Mouse (Mus musculus) natural killer cell, adult 2 months (primary cell): ENCODE data around the gene Hist1h4b.
"Not testable (repeated sequence)": the region's sequence is repeated elsewhere in the genome, so short reads cannot be mapped to it uniquely, and the experiment has no call there.

Source experiments
- DNase-seq, 2 experiments: peaks; one replicate each; pipeline ENCODE4 v3.0.0; 2022; ENCODE audit warnings: low spot score in 2 of 2

The Hist1h4b gene

DNA sequence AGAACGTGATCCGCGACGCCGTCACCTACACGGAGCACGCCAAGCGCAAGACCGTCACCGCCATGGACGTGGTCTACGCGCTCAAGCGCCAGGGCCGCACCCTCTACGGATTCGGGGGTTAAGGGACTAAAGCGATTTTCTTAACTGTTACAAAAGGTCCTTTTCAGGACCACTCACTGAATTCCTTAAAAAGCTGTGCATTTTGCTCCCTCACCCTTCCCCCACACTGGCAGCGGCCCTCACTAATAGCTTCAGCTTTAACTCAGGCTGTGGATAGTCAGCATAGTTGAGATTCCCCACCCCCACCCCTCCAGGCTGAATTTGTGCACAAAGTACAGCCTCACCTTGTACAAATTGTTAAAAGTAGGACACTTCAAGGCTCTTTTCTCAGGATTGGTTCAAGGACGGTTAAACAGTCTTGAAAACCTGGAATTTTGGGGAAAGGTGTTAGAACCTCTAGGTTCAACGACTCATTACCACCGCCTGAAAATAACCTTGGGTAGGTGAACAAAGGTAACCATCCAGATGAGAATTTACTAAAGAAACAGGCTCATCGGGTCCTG, 479 bp downstream of the Hist1h4b start:
- no peak for DNase-seq

DNA sequence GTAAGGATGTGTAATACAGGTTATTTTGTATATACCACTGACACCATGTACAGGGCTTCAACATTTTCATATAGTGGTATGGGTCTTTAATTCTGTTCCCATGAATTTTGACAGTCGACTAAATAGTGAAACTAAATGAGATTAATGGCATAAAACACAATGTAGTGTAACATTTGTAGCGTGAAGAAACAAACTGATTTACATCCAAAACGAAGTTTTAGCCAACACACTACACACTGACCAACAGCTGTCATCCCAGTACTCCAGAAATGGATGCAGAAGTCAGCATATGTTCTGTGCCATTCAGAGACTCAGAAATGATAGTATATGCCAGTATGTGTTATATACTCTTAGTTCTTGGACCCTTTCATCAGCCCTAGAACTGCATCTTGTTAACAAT, 1.1 kb downstream of the Hist1h4b start:
- no peak for DNase-seq

DNA sequence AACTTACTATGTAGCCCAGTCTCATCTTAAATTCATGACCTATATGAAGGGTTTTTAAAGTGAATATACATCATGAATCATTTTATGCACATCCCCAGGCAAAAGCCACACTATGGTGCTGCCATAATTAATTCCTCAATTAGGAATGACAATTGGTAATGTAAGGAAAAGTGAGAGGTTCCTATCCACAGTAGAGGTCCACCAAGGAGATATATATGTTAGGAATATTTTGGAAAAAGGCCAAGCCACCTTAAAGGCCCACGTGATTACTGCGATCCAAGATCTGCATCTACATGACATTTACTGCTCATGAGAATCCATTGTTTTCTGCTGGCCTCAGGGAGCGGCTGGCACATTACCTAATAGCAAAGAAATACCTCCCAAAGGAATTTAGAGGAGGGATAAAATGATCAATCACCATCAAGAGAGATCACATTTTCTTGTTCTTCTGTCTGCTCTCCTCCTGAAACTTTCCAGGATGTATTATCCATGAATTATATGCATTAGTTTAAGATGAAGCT, 2.5 kb downstream of the Hist1h4b start:
- DNase-seq = no peak

DNA sequence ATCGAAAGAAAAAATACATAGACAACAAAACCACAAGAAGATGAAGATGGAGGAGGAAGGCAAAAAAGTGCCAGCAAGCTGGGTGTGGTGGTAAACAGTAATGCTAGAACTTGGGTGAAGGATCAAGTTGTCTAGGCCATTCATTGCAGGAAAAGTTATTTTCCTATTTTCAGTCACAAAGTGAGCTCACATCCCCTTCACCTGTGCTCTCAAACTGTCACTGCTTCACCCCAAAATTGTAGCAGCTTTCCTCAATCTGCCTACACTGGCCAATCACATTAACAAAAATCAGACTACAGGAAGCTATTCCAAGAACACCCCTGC, 3.1 kb downstream of the Hist1h4b start:
- peak in 1 of 2 experiments; percentile 17 for DNase-seq

DNA sequence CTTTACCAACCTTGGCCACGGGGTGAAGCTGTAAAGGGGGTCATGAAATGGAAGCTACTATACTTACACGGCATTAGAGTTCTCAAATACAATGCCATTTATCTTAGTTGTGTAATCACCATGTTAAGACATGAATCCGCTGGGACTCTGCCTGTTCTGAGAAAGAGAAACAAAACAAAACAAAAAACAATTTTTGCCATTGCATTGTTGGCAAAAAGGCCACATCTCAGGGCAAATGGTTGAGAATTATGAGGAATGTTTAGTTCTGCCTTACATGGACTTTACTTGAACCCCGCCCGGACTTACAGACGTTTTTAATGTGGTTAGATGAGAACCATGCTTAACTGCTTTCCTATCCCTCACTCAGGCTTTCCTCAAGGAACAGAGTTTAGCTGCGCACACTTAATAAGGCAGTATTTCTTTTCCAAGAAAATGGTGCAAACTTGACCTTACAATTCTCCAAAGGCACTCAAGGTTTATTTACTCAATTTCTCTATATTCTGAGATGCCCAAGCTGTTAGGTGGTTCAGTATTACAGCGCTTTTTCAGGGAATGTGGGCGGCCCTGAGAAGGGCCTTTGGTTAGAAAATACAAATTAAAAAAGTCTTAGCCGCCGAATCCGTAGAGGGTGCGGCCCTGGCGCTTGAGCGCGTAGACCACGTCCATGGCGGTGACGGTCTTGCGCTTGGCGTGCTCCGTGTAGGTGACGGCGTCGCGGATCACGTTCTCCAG, 3.6 kb downstream of the Hist1h4b start:
- peak in 1 of 2 experiments; percentile 37 for DNase-seq

DNA sequence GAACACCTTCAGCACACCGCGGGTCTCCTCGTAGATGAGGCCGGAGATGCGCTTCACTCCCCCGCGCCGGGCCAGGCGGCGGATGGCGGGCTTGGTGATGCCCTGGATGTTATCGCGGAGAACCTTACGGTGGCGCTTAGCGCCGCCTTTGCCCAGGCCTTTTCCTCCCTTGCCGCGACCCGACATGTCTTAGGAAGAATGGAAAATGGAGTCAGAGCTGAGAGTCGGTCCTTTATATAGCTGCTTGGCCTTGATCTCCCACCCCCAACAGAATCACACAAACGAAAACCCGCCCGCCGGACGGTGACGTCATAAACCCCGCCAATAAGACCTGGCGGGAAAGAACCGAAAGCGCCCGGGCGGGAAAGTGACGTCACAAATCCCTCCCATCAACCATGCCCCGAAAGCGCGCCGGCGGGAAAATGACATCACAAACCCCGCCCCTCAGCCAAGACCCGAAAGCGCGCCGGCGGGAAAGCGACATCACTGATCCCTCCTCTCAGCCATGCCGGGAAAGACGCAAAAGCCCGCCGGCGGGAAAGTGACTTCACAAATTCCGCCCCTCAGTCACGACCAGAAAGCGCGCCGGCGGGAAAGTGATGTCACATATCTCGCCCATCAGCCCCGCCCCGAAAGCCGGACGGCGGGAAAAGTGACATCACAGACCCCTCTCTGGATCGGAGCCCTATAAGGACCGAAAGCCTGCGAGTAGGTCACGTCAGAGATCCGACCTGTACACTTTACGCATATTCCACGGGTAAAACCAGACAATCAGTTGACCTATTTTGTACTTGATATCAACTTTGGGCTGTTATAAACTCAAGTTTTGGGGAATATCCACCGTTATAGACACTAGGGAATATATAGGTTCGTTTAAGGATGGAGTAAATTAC, 4.4 kb downstream of the Hist1h4b start, which contains the start of gene Hist1h4a:
Gene Hist1h4a, minus strand, starts transcription at position 259 of the 893 bp plus-strand sequence.
- DNase-seq = peak; percentile 99

DNA sequence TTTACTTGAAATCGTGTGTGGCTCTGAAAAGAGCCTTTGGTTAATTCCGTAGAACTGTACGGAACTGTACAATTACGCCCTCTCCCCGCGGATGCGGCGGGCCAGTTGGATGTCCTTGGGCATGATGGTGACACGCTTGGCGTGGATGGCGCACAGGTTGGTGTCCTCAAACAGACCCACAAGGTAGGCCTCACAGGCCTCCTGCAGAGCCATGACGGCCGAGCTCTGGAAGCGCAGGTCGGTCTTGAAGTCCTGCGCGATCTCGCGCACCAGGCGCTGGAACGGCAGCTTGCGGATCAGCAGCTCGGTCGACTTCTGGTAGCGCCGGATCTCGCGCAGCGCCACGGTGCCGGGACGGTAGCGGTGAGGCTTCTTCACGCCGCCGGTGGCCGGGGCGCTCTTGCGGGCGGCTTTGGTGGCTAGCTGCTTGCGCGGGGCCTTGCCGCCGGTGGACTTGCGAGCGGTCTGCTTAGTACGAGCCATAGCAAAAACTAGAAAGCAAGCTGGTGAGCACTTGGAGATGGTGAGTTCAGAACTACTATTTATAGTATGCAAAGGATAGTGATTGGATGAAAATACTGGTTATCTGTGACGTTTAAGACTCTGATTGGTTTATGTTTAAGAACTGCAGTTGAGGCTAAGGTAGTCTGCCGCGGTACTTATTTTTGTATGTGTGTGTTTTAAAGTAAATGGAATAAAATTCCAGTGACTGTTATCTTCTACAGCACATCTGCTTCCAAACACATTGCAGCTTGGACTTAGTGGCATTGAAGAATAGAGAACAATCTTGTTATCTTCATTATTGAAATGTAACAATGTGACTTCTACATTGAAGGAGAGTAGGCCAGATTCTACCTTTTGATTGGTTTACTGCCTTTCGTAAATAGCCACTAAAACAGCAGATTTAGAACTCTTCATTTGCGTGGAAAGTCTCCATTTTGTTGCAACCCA, 5.3 kb downstream of the Hist1h4b start, which contains the start of gene Hist1h3a:
Gene Hist1h3a, minus strand, starts transcription at position 516 of the 951 bp plus-strand sequence.
- DNase-seq = peak; percentile 76 to 79

DNA sequence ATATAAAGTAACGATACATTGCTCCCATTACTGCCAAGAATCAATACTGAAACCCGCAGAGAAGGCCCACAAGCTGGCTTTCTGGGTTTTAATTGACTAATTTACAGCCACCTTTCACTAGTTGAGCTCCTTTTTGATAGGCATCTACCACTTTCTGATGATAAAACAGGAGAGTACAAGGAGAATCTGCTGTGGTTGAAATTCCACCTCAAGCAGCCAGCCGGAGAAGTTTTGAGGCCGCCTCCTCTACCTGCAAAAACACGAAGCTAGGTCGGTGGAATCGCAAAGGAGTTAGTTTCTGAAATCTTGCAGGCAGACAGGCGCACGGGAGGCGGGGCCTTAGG, 6.4 kb downstream of the Hist1h4b start:
- no peak for DNase-seq

DNA sequence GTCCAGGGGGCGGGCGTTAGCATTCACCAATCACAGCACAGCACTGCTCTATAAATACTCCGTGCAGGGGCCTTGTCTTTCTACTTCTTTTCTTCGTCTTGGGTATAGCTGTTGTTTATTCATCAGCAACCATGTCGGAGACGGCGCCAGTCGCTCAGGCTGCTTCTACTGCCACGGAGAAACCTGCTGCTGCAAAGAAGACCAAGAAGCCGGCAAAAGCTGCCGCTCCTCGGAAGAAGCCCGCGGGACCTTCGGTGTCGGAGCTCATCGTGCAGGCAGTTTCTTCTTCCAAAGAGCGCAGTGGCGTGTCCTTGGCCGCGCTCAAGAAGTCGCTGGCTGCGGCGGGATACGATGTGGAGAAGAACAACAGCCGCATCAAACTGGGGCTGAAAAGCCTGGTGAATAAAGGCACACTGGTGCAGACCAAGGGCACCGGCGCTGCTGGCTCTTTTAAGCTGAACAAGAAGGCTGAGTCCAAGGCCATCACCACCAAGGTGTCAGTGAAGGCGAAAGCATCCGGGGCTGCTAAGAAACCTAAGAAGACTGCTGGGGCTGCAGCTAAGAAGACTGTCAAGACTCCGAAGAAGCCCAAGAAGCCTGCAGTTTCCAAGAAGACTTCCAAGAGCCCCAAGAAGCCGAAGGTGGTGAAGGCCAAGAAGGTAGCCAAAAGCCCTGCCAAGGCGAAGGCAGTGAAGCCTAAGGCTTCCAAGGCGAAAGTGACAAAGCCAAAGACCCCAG, 6.9 kb downstream of the Hist1h4b start, which contains the start of gene Hist1h1a:
Gene Hist1h1a, plus strand, starts transcription at position 81 of the 738 bp plus-strand sequence.
- DNase-seq = peak; percentile 78 to 84

DNA sequence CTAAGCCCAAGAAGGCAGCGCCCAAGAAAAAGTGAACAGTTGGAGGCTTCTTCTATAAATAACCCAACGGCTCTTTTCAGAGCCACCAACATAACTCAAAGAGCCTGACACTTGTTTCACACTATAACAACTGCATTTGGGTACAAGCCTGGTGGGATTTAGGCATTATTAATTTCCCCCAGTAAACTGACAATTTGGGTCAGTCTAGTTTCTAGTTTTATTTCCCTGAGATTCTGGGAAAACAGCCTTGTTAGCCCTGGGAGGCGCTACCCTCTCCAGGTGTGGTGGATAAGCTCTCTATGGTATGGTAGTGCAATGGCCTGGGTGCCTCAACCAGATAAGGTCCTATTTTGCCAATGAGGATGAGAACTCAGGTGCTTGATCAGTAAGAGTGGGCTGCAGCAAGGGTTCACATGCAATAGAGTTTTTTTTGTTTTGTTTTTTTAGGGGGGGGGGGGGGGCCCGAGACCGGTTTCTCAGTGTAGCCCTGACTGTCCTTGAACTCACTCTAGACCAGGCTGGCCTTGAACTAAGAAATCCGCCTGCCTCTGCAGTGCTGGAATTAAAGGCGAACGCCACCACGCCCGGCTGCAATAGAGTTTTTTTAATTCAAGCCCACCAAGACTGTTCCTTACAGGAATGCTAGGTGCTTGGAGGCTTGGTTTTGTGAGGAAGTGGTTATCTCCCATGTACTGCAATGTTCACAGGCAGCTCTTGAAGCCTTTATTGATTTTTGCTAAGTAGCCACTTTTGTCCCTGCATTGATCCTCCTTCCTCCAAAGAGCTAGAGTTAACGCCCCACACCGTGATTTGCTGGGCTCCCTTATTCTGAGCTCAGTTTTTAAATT, 7.7 kb downstream of the Hist1h4b start:
- DNase-seq = no peak

DNA sequence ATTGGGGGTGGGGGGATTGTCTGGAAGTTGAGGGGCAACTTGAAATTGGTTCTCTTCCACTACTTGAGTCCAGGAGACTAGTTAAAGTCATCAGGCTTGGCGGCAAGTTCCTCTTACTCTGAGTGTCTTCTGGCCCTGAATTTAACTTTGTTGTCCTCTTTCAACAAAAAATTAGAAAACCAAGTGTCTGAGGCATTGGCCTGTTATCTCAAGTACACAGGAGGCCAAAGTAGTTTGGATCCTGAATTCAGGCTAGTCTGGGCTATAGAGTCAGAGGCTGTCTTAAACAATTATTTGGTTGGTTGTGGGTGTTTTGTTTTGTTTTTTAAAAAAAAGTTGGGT, 8.3 kb downstream of the Hist1h4b start:
- no peak for DNase-seq

DNA sequence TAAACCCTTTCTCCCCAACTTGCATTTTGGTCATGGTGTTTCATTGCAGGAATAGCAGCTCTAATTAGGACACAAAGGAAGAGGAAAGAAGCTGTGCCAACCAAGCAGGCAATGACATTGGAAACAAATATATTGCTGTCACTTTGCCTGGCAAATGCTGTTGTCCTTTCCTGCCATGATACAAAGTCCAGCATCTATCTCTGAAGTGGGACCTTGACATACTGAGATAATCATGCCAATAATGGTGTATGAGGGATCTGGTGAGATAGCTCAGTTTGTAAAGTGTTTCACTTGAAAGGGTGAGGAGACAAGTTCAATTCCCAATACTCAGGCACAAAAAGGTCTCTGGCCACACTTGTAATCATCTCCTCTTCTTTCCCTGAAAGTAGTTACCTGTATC, 10.0 kb downstream of the Hist1h4b start:
- no peak for DNase-seq

DNA sequence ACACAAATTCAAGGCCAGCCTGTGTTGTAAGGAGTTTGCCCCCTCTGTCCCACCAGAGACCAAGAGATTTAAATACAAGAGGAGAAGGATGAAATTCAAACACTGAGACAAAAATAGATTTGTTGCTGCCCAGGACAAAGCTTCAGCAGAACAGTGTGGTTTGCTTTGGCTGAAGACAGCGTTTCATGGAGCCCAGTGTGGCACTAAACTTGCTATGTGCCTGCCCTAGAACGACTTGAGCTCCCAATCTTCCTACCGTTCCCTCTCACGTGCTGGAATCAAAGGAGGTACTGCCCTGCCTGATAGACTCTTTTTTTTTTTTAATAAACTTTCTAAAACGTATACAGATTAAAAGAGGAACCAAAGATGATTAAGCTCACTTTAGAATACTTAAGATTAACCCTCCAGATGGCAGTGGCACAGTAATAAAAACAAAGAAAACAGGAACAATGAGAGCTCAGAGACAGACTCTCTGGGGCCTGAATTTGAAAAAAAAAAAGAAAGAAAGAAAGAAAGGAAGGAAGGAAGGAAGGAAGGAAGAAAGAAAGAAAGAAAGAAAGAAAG, 12.1 kb downstream of the Hist1h4b start:
- DNase-seq = no peak

DNA sequence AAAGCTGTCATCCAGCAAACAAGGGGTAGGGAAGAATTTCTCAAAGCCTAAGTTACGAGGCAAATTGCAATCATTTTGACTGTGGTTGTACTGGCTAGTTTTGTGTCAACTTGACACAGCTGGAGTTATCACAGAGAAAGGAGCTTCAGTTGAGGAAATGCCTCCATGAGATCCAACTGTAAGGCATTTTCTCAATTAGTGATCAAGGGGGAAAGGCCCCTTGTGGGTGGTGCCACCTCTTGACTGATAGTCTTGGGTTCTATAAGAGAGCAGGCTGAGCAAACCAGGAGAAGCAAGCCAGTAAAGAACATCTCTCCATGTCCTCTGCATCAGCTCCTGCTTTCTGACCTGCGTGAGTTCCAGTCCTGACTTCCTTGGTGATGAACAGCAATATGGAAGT, 12.8 kb downstream of the Hist1h4b start, which contains the start of gene Trim38:
Gene Trim38, plus strand, starts transcription at position 301 of the 400 bp plus-strand sequence.
- DNase-seq = not testable (repeated sequence)

DNA sequence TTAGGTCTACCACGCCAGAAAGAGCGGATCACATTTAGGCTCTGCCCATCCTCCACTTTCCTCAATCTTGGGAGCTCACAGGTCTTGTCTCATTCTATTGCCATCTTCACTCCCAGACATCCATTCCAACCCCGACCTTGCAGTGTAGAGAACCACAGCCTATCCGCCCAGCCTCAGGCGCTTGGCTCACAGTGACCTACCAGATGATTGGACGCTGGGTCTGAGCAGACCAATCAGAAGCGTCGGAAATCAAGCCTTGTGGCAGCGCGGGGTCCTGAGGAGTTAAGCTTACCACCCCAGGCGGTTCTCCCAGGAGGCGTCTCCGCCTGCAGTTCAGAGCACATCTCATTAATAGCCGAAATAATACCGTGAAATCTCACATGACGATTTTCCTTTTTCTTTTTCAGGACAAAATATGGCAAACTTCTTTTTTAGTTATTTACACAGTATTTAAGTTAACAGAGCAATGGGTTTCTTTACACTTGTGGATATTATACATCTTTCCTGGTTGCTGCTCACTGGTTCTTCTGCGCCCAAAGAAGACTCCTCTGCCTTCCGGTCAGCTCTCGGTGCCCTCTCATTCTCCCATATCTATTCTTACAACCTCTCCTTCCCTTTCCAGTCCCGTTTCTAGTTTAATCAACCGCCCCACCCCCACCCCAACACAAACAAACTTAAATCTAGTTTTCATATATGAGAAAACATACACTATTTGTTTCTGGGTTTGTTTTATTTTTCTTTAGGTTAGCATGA, 15.9 kb downstream of the Hist1h4b start:
- DNase-seq = no peak

DNA sequence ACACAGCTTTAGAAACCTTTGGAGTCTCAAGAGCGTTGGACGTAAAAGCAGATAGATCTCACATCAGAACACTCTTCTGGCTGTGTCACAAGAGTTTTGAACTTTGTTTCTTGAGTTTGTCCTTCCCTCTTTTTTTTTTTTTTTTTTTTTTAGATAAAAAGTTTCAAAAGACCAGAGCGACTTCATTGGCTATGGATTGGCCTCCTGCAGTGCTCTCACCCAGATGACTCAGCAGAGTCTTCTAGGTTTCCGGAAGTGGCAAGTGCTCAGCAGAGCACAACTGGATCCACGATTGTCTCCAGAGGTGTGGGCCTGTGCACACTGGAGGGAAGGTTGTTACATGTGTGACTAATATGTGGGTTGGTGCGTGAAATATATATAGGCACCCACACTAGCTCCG, 21.5 kb downstream of the Hist1h4b start:
- no peak for DNase-seq

DNA sequence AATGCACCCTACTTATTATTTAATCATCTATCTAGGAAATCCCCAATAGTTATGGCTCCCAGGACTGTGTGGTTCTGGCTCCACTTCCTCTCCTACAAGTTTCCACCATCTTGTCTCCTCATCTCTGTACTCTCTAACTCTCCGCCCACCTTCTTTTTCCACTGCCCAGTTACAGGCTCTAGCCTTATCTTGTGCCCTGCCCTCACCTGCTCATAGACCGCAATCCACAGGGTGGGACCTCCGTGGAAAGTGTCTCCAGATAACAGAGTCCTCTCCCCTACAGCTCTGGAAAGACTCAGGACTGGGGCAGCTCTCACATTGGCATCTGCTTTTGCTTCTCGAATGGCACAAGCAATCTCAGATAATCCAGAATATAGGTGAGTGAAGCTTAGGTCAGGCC, 22.2 kb downstream of the Hist1h4b start:
- DNase-seq = no peak

DNA sequence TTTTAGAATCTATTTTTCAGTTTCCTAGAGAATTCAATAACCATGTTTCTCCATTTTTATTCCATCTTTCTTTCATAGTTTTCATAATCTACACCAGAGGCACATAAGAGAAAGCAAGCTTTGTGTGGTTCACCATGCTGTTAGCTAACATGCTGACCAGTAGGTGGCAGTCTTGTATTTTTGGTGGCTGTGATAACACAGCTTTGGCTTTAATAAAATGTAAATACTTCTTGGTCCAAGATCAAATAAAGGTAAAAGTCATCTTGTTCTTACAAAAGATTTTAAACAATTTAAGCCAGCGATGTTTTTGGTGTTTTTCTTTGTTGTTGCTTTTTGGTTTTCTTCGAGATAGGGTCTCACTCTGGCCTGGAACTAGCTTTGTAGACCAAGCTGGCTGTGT, 35.7 kb downstream of the Hist1h4b start:
- DNase-seq = peak; percentile 31 to 49
